Comparison of ENCODE assay signal across 8 mouse cellular contexts in the genomic region with DNA sequence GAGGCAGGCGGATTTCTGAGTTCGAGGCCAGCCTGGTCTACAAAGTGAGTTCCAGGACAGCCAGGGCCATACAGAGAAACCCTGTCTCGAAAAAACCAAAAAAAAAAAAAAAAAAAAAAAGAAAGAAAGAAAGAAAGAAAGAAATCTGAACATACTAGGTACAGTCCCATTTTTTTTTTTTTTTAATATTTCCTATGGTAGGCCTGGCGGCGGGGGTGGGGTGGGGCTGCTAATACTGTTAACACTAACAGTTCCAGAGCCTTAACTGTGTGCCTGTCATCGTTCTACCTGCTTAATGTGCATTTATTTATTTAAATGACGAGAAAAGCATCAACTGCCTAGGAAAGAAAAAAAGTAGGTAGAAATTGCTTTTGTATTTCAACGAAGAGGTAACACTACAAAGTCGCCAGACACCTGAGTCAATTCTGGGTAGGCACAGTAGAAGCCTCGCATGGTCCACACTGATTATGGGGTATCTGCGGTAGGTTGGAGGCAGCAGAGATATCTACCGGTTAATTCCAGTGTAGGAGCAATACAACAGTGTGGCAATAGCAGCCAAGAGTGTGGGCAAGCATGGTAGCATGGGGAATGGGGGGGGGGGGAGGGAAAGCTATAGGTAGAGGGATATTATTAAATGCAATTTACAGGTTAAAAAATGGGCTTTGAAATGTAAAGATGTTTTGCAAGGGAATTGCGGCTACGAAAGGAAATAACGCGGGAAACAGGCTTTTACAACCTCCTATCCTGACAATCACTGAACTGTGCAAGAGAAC. TPM values are rescaled to one million over a fixed set of nuclear protein-coding genes. Genes with fewer than 3 reads are reported as not detected.
DNase-seq lines count a peak whose midpoint lies in the region; ATAC-seq lines count a peak whose summit lies in the region.

No protein-coding gene starts in this region.

- H3K36me3 ChIP-seq in hindbrain, embryonic 13.5 days = peaks cover 18% of the 10 kb centered on the region
- peaks cover 18% of the 10 kb centered on the region for H3K36me3 ChIP-seq in midbrain, embryonic 13.5 days

- no peaks in the 10 kb centered on the region for H3K9me3 ChIP-seq in hindbrain, embryonic 13.5 days
- no peaks in the 10 kb centered on the region for H3K9me3 ChIP-seq in midbrain, embryonic 13.5 days

- H3K27ac ChIP-seq in hindbrain, embryonic 13.5 days = peak overlapping the region; percentile 97
- H3K27ac ChIP-seq in midbrain, embryonic 13.5 days = peak overlapping the region; percentile 97

- H3K4me3 ChIP-seq in hindbrain, embryonic 13.5 days = peak overlapping the region; percentile 55
- H3K4me3 ChIP-seq in midbrain, embryonic 13.5 days (replicated peaks) = peak overlapping the region; percentile 70

- DNase-seq in left cerebral cortex, postnatal 25 days (ENCODE audit: low spot score in 2 of 2) = peak; percentile 26 to 31
- DNase-seq in left cerebral cortex, adult 11 months (ENCODE audit: low spot score) = no peak
- peak; percentile 57 for DNase-seq in cerebellum, adult 9-11 months
- no peak for DNase-seq in frontal cortex, postnatal 25 days (ENCODE audit: low spot score in 2 of 2)
- DNase-seq in spleen, postnatal 4 days (ENCODE audit: low spot score in 2 of 2) = no peak
- no peak for DNase-seq in ovary, postnatal 10 days (ENCODE audit: low spot score)

- peaks cover 9% of the 10 kb centered on the region for H3K4me1 ChIP-seq in hindbrain, embryonic 13.5 days (replicated peaks)
- H3K4me1 ChIP-seq in midbrain, embryonic 13.5 days (replicated peaks) = peaks cover 17% of the 10 kb centered on the region

- no peaks in the 10 kb centered on the region for H3K27me3 ChIP-seq in hindbrain, embryonic 13.5 days
- H3K27me3 ChIP-seq in midbrain, embryonic 13.5 days = no peaks in the 10 kb centered on the region

- intact Hi-C loops in left cerebral cortex, postnatal 25 days (cut with DNase I) = no loop called here

- H3K4me2 ChIP-seq in hindbrain, embryonic 13.5 days = peak overlapping the region; percentile 69
- H3K4me2 ChIP-seq in midbrain, embryonic 13.5 days (replicated peaks) = peak overlapping the region; percentile 73

- ATAC-seq in hindbrain, embryonic 13.5 days (ENCODE audit: low FRiP score) = peak; percentile 52
- peak; percentile 58 for ATAC-seq in midbrain, embryonic 13.5 days

- WGBS in hindbrain, embryonic 13.5 days = 53% methylated on average over 16 of the region's 16 CpGs
- WGBS in midbrain, embryonic 13.5 days = 50% methylated on average over 16 of the region's 16 CpGs

- H3K9ac ChIP-seq in hindbrain, embryonic 13.5 days = peak overlapping the region; percentile 74
- peak overlapping the region; percentile 78 for H3K9ac ChIP-seq in midbrain, embryonic 13.5 days (replicated peaks)

RNA-seq across cellular contexts. Expression of a gene that starts 1.0 kb away (rescaled TPM):
- total RNA-seq in left cerebral cortex, postnatal 25 days (2021) = 10 to 100 TPM; 25.0 to 30.9 TPM
- polyA plus RNA-seq in hindbrain, embryonic 13.5 days (2015; fragmentation: Nextera tagmentation; extraction: Ambion mirVana) = 41.7 and 46.0 TPM in 2 replicates
- polyA plus RNA-seq in midbrain, embryonic 13.5 days (2015; fragmentation: Nextera tagmentation; extraction: Ambion mirVana) = 43.6 and 48.7 TPM in 2 replicates

RNA-seq across cellular contexts. Expression of a gene that starts 14.8 kb away (rescaled TPM):
- total RNA-seq in left cerebral cortex, postnatal 25 days (2021) = 100 to 1,000 TPM; 117 to 119 TPM
- polyA plus RNA-seq in hindbrain, embryonic 13.5 days (2015; fragmentation: Nextera tagmentation; extraction: Ambion mirVana) = 371 and 380 TPM in 2 replicates
- polyA plus RNA-seq in midbrain, embryonic 13.5 days (2015; fragmentation: Nextera tagmentation; extraction: Ambion mirVana) = 430 and 454 TPM in 2 replicates

RNA-seq across cellular contexts. Expression of a gene that starts 24.6 kb away (rescaled TPM):
- 1 to 10 TPM; 9.9 to 10.0 TPM for total RNA-seq in left cerebral cortex, postnatal 25 days (2021)
- polyA plus RNA-seq in hindbrain, embryonic 13.5 days (2015; fragmentation: Nextera tagmentation; extraction: Ambion mirVana) = 8.1 and 9.5 TPM in 2 replicates
- 7.7 and 7.8 TPM in 2 replicates for polyA plus RNA-seq in midbrain, embryonic 13.5 days (2015; fragmentation: Nextera tagmentation; extraction: Ambion mirVana)

RNA-seq across cellular contexts. Expression of a gene that starts 48.4 kb away (rescaled TPM):
- total RNA-seq in left cerebral cortex, postnatal 25 days (2021) = not detected
- not detected in 2 replicates for polyA plus RNA-seq in hindbrain, embryonic 13.5 days (2015; fragmentation: Nextera tagmentation; extraction: Ambion mirVana)
- not detected in 2 replicates for polyA plus RNA-seq in midbrain, embryonic 13.5 days (2015; fragmentation: Nextera tagmentation; extraction: Ambion mirVana)

RNA-seq across cellular contexts. Expression of a gene that starts 48.4 kb away (rescaled TPM):
- under 1 TPM; 0.64 to 0.82 TPM for total RNA-seq in left cerebral cortex, postnatal 25 days (2021)
- polyA plus RNA-seq in hindbrain, embryonic 13.5 days (2015; fragmentation: Nextera tagmentation; extraction: Ambion mirVana) = 0.47 and 0.70 TPM in 2 replicates
- 0.44 and 0.63 TPM in 2 replicates for polyA plus RNA-seq in midbrain, embryonic 13.5 days (2015; fragmentation: Nextera tagmentation; extraction: Ambion mirVana)

Comparison
In these comparisons a context has a peak if more than half of its experiments do, and no peak if none do; other contexts are left out.
1. DNase-seq: peak in left cerebral cortex, postnatal 25 days (2 of 2) and cerebellum, adult 9-11 months (single experiment); none in left cerebral cortex, adult 11 months (single experiment), frontal cortex, postnatal 25 days (0 of 2), spleen, postnatal 4 days (0 of 2) and ovary, postnatal 10 days (single experiment).